Mouse (Mus musculus) thymus, adult 2 months (tissue): Measurements from ENCODE around the gene Stk24. TPM values are rescaled to one million over a fixed set of nuclear protein-coding genes. Genes with fewer than 3 reads are reported as not detected.

Experiments used
- DNase-seq: peaks from one replicate; pipeline ENCODE4 v3.0.0; 2021
- H3K27ac ChIP-seq: fragments of 200-500 bp; 2 replicates; pipeline ENCODE4 v1.5.1; 2012; ENCODE audit warnings: low read length, control low read depth; ENCODE audit not compliant: control insufficient read depth, insufficient read depth
- H3K27me3 ChIP-seq: fragments of 200-500 bp; 2 replicates; pipeline ENCODE4 v1.6.1; 2012; ENCODE audit warnings: mild to moderate bottlenecking, low read length, moderate library complexity, mixed read lengths; ENCODE audit not compliant: control insufficient read depth, insufficient read depth
- H3K36me3 ChIP-seq: fragments of 200-500 bp; 2 replicates; pipeline ENCODE4 v1.6.1; 2012; ENCODE audit warnings: mild to moderate bottlenecking, low read length, moderate library complexity; ENCODE audit not compliant: control insufficient read depth, insufficient read depth
- H3K4me1 ChIP-seq: fragments of 200-500 bp; replicated peaks from 2 replicates; pipeline ENCODE4 v1.6.1; 2012; ENCODE audit warnings: low read length; ENCODE audit not compliant: control insufficient read depth, insufficient read depth
- H3K4me3 ChIP-seq: fragments of 200-500 bp; 2 replicates; pipeline ENCODE4 v1.5.1; 2012; ENCODE audit warnings: mild to moderate bottlenecking, low read length, control low read depth, moderate library complexity; ENCODE audit not compliant: control insufficient read depth, insufficient read depth
- CTCF ChIP-seq: fragments of 200-500 bp; IDR thresholded peaks from 2 replicates; pipeline ENCODE4 v1.5.1; 2012; ENCODE audit warnings: mild to moderate bottlenecking, control low read depth, low read length, moderate library complexity, borderline replicate concordance; ENCODE audit not compliant: control insufficient read depth, poor library complexity, insufficient read depth; ENCODE audit errors: extremely low read depth
- POLR2A ChIP-seq: fragments of 200-500 bp; IDR thresholded peaks from 2 replicates; pipeline ENCODE4 v1.6.1; 2012; ENCODE audit warnings: mild to moderate bottlenecking, low read length, control low read depth, moderate library complexity; ENCODE audit not compliant: control insufficient read depth, poor library complexity, insufficient read depth; ENCODE audit errors: extremely low read depth
- WGBS: fragments of 180-500 bp; shearing (Covaris S2); methylation state at CpG from one replicate; pipeline ENCODE4 v1.1.7; 2018; 5-methylcytosine and 5-hydroxymethylcytosine counted together
- polyA plus RNA-seq: library from polyadenylated mRNA; depleted of rRNA; stranded (reverse); fragments of >200 nt; gene quantifications from 2 replicates; pipeline ENCODE4 v1.2.3, GENCODE M21; 2012

The Stk24 gene
- polyA plus RNA-seq, 1 experiment = 57.1 TPM

GRCm38 (mm10) chr14:121361319-121362114 is 18.3 kb downstream of the Stk24 start:
- DNase-seq = no peak
- no peaks in the 10 kb centered on the region for H3K27me3 ChIP-seq
- no peak overlapping the region for H3K27ac ChIP-seq
- 87% methylated on average over 17 of the region's 17 CpGs for WGBS
- H3K4me1 ChIP-seq = peaks cover 43% of the 10 kb centered on the region
- no peak overlapping the region for H3K4me3 ChIP-seq
- no peaks in the 10 kb centered on the region for H3K36me3 ChIP-seq
- TF ChIP-seq POLR2A (no peak), CTCF (no peak)

- Histone ChIP-seq H3K27me3 (no peaks in the 10 kb centered on the region), H3K27ac (no peak overlapping the region), H3K36me3 (no peaks in the 10 kb centered on the region), H3K4me3 (no peak overlapping the region), H3K4me1 (peaks cover 43% of the 10 kb centered on the region)
- TF ChIP-seq CTCF (no peak), POLR2A (no peak)
- DNase-seq = no peak
- 78% methylated on average over 8 of the region's 8 CpGs for WGBS
Observed at GRCm38 (mm10) chr14:121359850-121360249, 20.0 kb downstream of the Stk24 start.

GRCm38 (mm10) chr14:121359015-121359414 is 20.8 kb downstream of the Stk24 start:
- H3K4me1 ChIP-seq = peaks cover 48% of the 10 kb centered on the region
- DNase-seq = no peak
- H3K36me3 ChIP-seq = no peaks in the 10 kb centered on the region
- WGBS = 65% methylated on average over 3 of the region's 3 CpGs
- no peak overlapping the region for H3K4me3 ChIP-seq
- TF ChIP-seq POLR2A = no peak
- no peaks in the 10 kb centered on the region for H3K27me3 ChIP-seq
- no peak overlapping the region for H3K27ac ChIP-seq

GRCm38 (mm10) chr14:121358327-121358726 is 21.5 kb downstream of the Stk24 start:
- Histone ChIP-seq H3K27ac (no peak overlapping the region), H3K36me3 (no peaks in the 10 kb centered on the region), H3K4me1 (peaks cover 54% of the 10 kb centered on the region), H3K27me3 (no peaks in the 10 kb centered on the region), H3K4me3 (no peak overlapping the region)
- no peak for TF ChIP-seq POLR2A
- TF ChIP-seq CTCF = no peak
- WGBS = 11% methylated on average over 1 of the region's 1 CpGs
- no peak for DNase-seq

- DNase-seq = no peak
- Histone ChIP-seq H3K4me1 (peaks cover 56% of the 10 kb centered on the region), H3K27me3 (no peaks in the 10 kb centered on the region), H3K4me3 (no peak overlapping the region), H3K36me3 (no peaks in the 10 kb centered on the region), H3K27ac (no peak overlapping the region)
- TF ChIP-seq POLR2A (no peak), CTCF (no peak)
- 63% methylated on average over 8 of the region's 8 CpGs for WGBS
Observed at GRCm38 (mm10) chr14:121356336-121356862, 23.4 kb downstream of the Stk24 start.

GRCm38 (mm10) chr14:121355732-121356131 is 24.1 kb downstream of the Stk24 start:
- H3K4me3 ChIP-seq = no peak overlapping the region

More at GRCm38 (mm10) chr14:121355732-121356131, 24.1 kb downstream of the Stk24 start:
- TF ChIP-seq CTCF (no peak), POLR2A (no peak)
- DNase-seq = no peak
- H3K36me3 ChIP-seq = no peaks in the 10 kb centered on the region
- no peaks in the 10 kb centered on the region for H3K27me3 ChIP-seq
- H3K27ac ChIP-seq = peak overlapping the region; percentile 7; the same call in 1 of the 2 replicates
- H3K4me1 ChIP-seq = peaks cover 52% of the 10 kb centered on the region
- 91% methylated on average over 6 of the region's 6 CpGs for WGBS
